Mouse (Mus musculus): ENCODE data around the gene Mreg. TPM values are rescaled to one million over a fixed set of nuclear protein-coding genes. Genes with fewer than 3 reads are reported as not detected.

Mreg gene
- polyA plus RNA-seq, 1 experiment from 2014 or later: 34.6 TPM

GRCm38 (mm10) chr1:72225054-72225718 lies 13.1 kb upstream of the Mreg start:
- H3K27ac ChIP-seq (replicated peaks): no peak overlapping the region
- H3K9ac ChIP-seq (ENCODE audit: low read length): peak overlapping the region; percentile 56; the same call in 1 of the 2 replicates
- H3K36me3 ChIP-seq (ENCODE audit: control insufficient read depth, insufficient read depth, low read length): no peaks in the 10 kb centered on the region
- no peaks in the 10 kb centered on the region for H3K9me3 ChIP-seq (ENCODE audit: control insufficient read depth, low read length)
- no peak for ATAC-seq (ENCODE audit: low FRiP score, low TSS enrichment)
- WGBS: 10% methylated on average over 13 of the region's 13 CpGs
- H3K4me2 ChIP-seq (replicated peaks; ENCODE audit: low read depth): peak overlapping the region; percentile 70
- no peaks in the 10 kb centered on the region for H3K4me1 ChIP-seq (replicated peaks; ENCODE audit: control insufficient read depth, insufficient read depth)
- no peaks in the 10 kb centered on the region for H3K27me3 ChIP-seq (ENCODE audit: control insufficient read depth, insufficient read depth, low read length)
- TF ChIP-seq EP300 (optimal IDR thresholded peaks at IDR 0.05) (no peak), CTCF (IDR thresholded peaks at IDR 0.05; ENCODE audit: low read depth) (no peak)
- peak overlapping the region; percentile 48 for H3K4me3 ChIP-seq (ENCODE audit: low read depth, low read length)
- no peak for DNase-seq (ENCODE audit: low spot score)

GRCm38 (mm10) chr1:72220008-72220407 lies 7.9 kb upstream of the Mreg start:
- ATAC-seq (ENCODE audit: low FRiP score, low TSS enrichment): 0 out of 2 replicates have a peak, but pooled peaks have one; percentile 39
- WGBS: 26% methylated on average over 4 of the region's 4 CpGs
- peak; percentile 34 for DNase-seq (ENCODE audit: low spot score)
- Histone ChIP-seq H3K4me1 (replicated peaks; ENCODE audit: control insufficient read depth, insufficient read depth) (no peaks in the 10 kb centered on the region), H3K4me3 (ENCODE audit: low read depth, low read length) (no peak overlapping the region), H3K9ac (ENCODE audit: low read length) (no peak overlapping the region), H3K36me3 (ENCODE audit: control insufficient read depth, insufficient read depth, low read length) (no peaks in the 10 kb centered on the region), H3K27ac (replicated peaks) (no peak overlapping the region), H3K27me3 (ENCODE audit: control insufficient read depth, insufficient read depth, low read length) (no peaks in the 10 kb centered on the region), H3K4me2 (replicated peaks; ENCODE audit: low read depth) (no peak overlapping the region), H3K9me3 (ENCODE audit: control insufficient read depth, low read length) (no peaks in the 10 kb centered on the region)
- TF ChIP-seq EP300 (optimal IDR thresholded peaks at IDR 0.05) (no peak), CTCF (IDR thresholded peaks at IDR 0.05; ENCODE audit: low read depth) (peak; percentile 71)

- no peak overlapping the region for H3K4me2 ChIP-seq (replicated peaks; ENCODE audit: low read depth)
- no peak overlapping the region for H3K27ac ChIP-seq (replicated peaks)
- WGBS: 21% methylated on average over 2 of the region's 2 CpGs
- H3K9me3 ChIP-seq (ENCODE audit: control insufficient read depth, low read length): no peaks in the 10 kb centered on the region
- H3K27me3 ChIP-seq (ENCODE audit: control insufficient read depth, insufficient read depth, low read length): no peaks in the 10 kb centered on the region
- H3K9ac ChIP-seq (ENCODE audit: low read length): no peak overlapping the region
- H3K36me3 ChIP-seq (ENCODE audit: control insufficient read depth, insufficient read depth, low read length): no peaks in the 10 kb centered on the region
- no peak overlapping the region for H3K4me3 ChIP-seq (ENCODE audit: low read depth, low read length)
- DNase-seq (ENCODE audit: low spot score) (peak; percentile 31), ATAC-seq (ENCODE audit: low FRiP score, low TSS enrichment) (peak; percentile 62; the same call in 1 of the 2 replicates)
- no peaks in the 10 kb centered on the region for H3K4me1 ChIP-seq (replicated peaks; ENCODE audit: control insufficient read depth, insufficient read depth)
- TF ChIP-seq EP300 (optimal IDR thresholded peaks at IDR 0.05) (no peak), CTCF (IDR thresholded peaks at IDR 0.05; ENCODE audit: low read depth) (no peak)
Observed at GRCm38 (mm10) chr1:72219116-72219515, 7.0 kb upstream of the Mreg start.

- no peaks in the 10 kb centered on the region for H3K4me1 ChIP-seq (replicated peaks; ENCODE audit: control insufficient read depth, insufficient read depth)
- no peak overlapping the region for H3K4me2 ChIP-seq (replicated peaks; ENCODE audit: low read depth)
- no peaks in the 10 kb centered on the region for H3K9me3 ChIP-seq (ENCODE audit: control insufficient read depth, low read length)
- H3K36me3 ChIP-seq (ENCODE audit: control insufficient read depth, insufficient read depth, low read length): no peaks in the 10 kb centered on the region
- no peak for DNase-seq (ENCODE audit: low spot score)
- TF ChIP-seq EP300 (optimal IDR thresholded peaks at IDR 0.05) (no peak), CTCF (IDR thresholded peaks at IDR 0.05; ENCODE audit: low read depth) (no peak)
- H3K9ac ChIP-seq (ENCODE audit: low read length): no peak overlapping the region
- 44% methylated on average over 2 of the region's 2 CpGs for WGBS
- no peaks in the 10 kb centered on the region for H3K27me3 ChIP-seq (ENCODE audit: control insufficient read depth, insufficient read depth, low read length)
- no peak overlapping the region for H3K4me3 ChIP-seq (ENCODE audit: low read depth, low read length)
- no peak overlapping the region for H3K27ac ChIP-seq (replicated peaks)
- ATAC-seq (ENCODE audit: low FRiP score, low TSS enrichment): no peak
Observed at GRCm38 (mm10) chr1:72218626-72219025, 6.5 kb upstream of the Mreg start.

- WGBS: 88% methylated on average over 7 of the region's 7 CpGs
- no peak for DNase-seq (ENCODE audit: low spot score)
- H3K4me1 ChIP-seq (replicated peaks; ENCODE audit: control insufficient read depth, insufficient read depth): no peaks in the 10 kb centered on the region
- no peak for ATAC-seq (ENCODE audit: low FRiP score, low TSS enrichment)
- no peak overlapping the region for H3K4me2 ChIP-seq (replicated peaks; ENCODE audit: low read depth)
- H3K4me3 ChIP-seq (ENCODE audit: low read depth, low read length): no peak overlapping the region
- H3K27ac ChIP-seq (replicated peaks): no peak overlapping the region
- H3K27me3 ChIP-seq (ENCODE audit: control insufficient read depth, insufficient read depth, low read length): no peaks in the 10 kb centered on the region
- TF ChIP-seq CTCF (IDR thresholded peaks at IDR 0.05; ENCODE audit: low read depth) (no peak), EP300 (optimal IDR thresholded peaks at IDR 0.05) (no peak)
- no peaks in the 10 kb centered on the region for H3K9me3 ChIP-seq (ENCODE audit: control insufficient read depth, low read length)
- H3K36me3 ChIP-seq (ENCODE audit: control insufficient read depth, insufficient read depth, low read length): no peaks in the 10 kb centered on the region
- H3K9ac ChIP-seq (ENCODE audit: low read length): no peak overlapping the region
Observed at GRCm38 (mm10) chr1:72216761-72217160, 4.7 kb upstream of the Mreg start.

- peak; percentile 52 for DNase-seq (ENCODE audit: low spot score)
- Histone ChIP-seq H3K9ac (ENCODE audit: low read length) (no peak overlapping the region), H3K4me2 (replicated peaks; ENCODE audit: low read depth) (no peak overlapping the region), H3K9me3 (ENCODE audit: control insufficient read depth, low read length) (no peaks in the 10 kb centered on the region), H3K27ac (replicated peaks) (no peak overlapping the region), H3K4me1 (replicated peaks; ENCODE audit: control insufficient read depth, insufficient read depth) (no peaks in the 10 kb centered on the region), H3K4me3 (ENCODE audit: low read depth, low read length) (no peak overlapping the region), H3K27me3 (ENCODE audit: control insufficient read depth, insufficient read depth, low read length) (no peaks in the 10 kb centered on the region), H3K36me3 (ENCODE audit: control insufficient read depth, insufficient read depth, low read length) (no peaks in the 10 kb centered on the region)
- no peak for ATAC-seq (ENCODE audit: low FRiP score, low TSS enrichment)
- WGBS: 66% methylated on average over 4 of the region's 4 CpGs
- TF ChIP-seq EP300 (optimal IDR thresholded peaks at IDR 0.05) (no peak), CTCF (IDR thresholded peaks at IDR 0.05; ENCODE audit: low read depth) (no peak)
Observed at GRCm38 (mm10) chr1:72215174-72215573, 3.1 kb upstream of the Mreg start.

Measured in stomach, postnatal 0 days (tissue).